Mouse (Mus musculus) embryonic fibroblast, embryonic 13.5 days (primary cell): ENCODE data around the gene Gng10. TPM values are rescaled to one million over a fixed set of nuclear protein-coding genes. Genes with fewer than 3 reads are reported as not detected.

Experiments used
- H3K27ac ChIP-seq: 2 replicates; pipeline ENCODE4 v1.5.1; 2012; ENCODE audit warnings: low read length, control low read depth, inconsistent platforms; ENCODE audit not compliant: insufficient read depth
- H3K4me1 ChIP-seq: 2 replicates; pipeline ENCODE4 v1.6.1; 2011; ENCODE audit warnings: low read length; ENCODE audit not compliant: control insufficient read depth, insufficient read depth
- H3K4me3 ChIP-seq: 2 replicates; pipeline ENCODE4 v1.5.1; 2011; ENCODE audit warnings: mild to moderate bottlenecking, control low read depth, low read length; ENCODE audit not compliant: insufficient read depth
- CTCF ChIP-seq: IDR thresholded peaks from 2 replicates; pipeline ENCODE4 v1.5.1; 2011; ENCODE audit warnings: mild to moderate bottlenecking, control low read depth, low read length, moderate library complexity, borderline replicate concordance; ENCODE audit not compliant: insufficient read depth
- POLR2A ChIP-seq: IDR thresholded peaks from 2 replicates; pipeline ENCODE4 v1.6.1; 2011; ENCODE audit warnings: low read depth, mild to moderate bottlenecking, control low read depth, low read length, moderate library complexity
- polyA plus RNA-seq: library from polyadenylated mRNA; stranded (reverse); fragments of >200 nt; gene quantifications from 2 replicates; pipeline ENCODE4 v1.2.4, GENCODE M21; 2011; ENCODE audit warnings: low read depth; ENCODE audit not compliant: missing spikeins, insufficient read length

Gng10 gene
- 106 and 124 TPM in 2 replicates for polyA plus RNA-seq

GRCm38 (mm10) chr4:59034918-59035785 is at the start of gene Gng10:
Gene Gng10 (plus strand): TSS chr4:59035088.
- peak within 1 kb of the TSS; percentile 60 for H3K4me3 ChIP-seq

DNA sequence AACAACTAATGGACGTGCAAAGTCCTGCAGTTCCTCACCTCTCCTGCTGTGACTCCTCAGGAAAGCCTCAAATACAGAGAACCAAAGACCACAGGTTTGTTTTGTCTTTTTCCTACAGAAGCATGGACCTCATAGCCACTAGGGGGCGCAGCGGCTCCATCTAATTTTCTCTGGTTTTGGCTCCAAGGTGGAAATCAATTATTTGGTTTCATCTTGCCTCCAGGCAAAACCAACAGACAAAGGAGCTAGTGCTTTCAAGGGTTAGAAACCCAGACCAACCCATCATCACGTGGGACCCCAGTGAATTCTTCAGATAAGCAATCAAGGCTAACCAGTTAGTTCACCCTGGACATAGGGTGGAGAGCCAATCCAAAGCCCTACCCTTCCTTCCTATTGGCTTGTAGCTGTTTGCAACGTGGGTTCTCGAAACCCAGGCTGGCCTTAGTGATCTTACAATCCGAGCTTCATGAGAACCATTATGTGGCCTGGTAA is 49.7 kb upstream of the Gng10 start:
- Histone ChIP-seq H3K4me3 (no peak overlapping the region), H3K27ac (no peak overlapping the region), H3K4me1 (no peaks in the 10 kb centered on the region)
- TF ChIP-seq POLR2A (no peak), CTCF (no peak)

More at GRCm38 (mm10) chr4:59034918-59035785, at the start of gene Gng10:
- TF ChIP-seq POLR2A (peak; percentile 81), CTCF (no peak)
- H3K4me1 ChIP-seq = no peaks in the 10 kb centered on the region
- peak within 1 kb of the TSS; percentile 28; the same call in 1 of the 2 replicates for H3K27ac ChIP-seq

GRCm38 (mm10) chr4:58986540-58987190 is 48.2 kb upstream of the Gng10 start, which contains the start of gene Ptgr1:
Gene Ptgr1 (minus strand): TSS chr4:58987119.
- peak within 1 kb of the TSS; percentile 73 for H3K4me3 ChIP-seq
- TF ChIP-seq POLR2A = peak; percentile 78
- no peak for TF ChIP-seq CTCF
- no peak within 1 kb of the TSS for H3K27ac ChIP-seq
- no peaks in the 10 kb centered on the region for H3K4me1 ChIP-seq

DNA sequence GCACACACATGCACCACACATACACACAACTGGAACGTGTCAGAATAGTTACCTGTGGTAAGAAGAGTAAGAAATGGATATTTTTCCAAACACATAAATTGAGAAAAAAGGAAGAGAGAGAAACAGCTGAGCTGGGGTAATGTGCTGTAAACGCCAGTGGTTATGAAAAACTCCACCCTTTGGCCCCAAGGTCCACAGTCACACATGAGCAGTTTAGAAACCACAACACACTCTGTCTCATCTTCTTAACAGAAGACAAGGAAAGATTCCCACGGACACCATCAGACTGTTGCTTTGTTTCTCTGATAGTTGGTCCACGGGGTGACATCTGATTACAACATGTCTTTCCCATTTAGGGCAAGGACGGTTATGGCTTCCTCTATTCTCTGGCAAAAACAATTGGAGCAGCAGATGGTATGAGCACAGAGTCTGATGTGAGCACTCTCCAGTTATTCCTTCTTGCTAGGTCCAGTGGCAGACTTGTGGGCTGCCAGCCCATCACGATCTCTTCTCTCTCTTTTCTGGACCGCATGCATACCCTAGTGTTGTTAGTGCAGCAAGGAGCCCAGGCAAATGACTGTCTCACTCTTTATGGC is 45.5 kb upstream of the Gng10 start:
- Histone ChIP-seq H3K4me1 (no peaks in the 10 kb centered on the region), H3K4me3 (no peak overlapping the region), H3K27ac (no peak overlapping the region)
- TF ChIP-seq CTCF (no peak), POLR2A (no peak)

DNA sequence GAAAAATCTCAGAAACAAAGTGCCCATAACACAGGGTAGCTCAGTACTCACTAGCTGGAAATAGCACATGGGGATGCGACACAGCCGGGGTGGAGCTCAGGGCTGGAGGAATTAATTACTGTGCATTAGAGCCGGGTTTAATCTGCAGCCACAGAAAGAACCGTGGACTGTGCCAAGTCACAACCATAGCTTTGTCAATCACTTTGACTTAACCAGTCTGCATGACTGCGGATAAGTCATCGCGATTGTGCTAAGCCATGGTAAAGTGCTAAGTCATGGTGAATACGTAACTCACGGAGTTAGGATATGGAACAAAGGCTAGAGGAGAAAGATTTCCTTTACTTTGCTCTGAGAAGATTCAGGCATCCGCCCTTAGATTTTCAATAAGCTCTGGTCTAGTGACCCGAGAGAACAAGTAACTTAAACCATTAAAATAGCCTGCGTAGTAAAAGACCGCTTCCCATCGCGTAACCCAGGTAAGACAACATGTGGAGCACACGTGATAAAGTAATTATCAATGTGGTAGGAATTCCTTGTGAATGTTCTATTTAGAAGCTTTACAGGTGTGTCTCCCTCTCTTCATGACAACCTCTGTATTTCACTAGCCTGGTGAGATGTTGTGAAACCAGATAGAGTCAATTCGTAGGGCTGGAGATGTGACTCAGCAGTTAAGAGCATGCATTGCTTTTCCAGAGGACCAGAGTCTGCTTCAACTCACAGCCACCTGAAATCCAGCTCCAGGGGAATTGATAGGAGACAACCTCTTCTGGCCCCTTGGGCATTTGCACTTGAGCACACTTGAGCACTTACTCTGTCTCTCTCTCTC is 44.1 kb upstream of the Gng10 start:
- TF ChIP-seq POLR2A (no peak), CTCF (no peak)
- H3K4me1 ChIP-seq = no peaks in the 10 kb centered on the region
- no peak overlapping the region for H3K27ac ChIP-seq
- H3K4me3 ChIP-seq = no peak overlapping the region

GRCm38 (mm10) chr4:58992195-58992594 is 42.7 kb upstream of the Gng10 start:
- Histone ChIP-seq H3K4me3 (no peak overlapping the region), H3K27ac (no peak overlapping the region), H3K4me1 (no peaks in the 10 kb centered on the region)
- TF ChIP-seq CTCF (no peak), POLR2A (no peak)

DNA sequence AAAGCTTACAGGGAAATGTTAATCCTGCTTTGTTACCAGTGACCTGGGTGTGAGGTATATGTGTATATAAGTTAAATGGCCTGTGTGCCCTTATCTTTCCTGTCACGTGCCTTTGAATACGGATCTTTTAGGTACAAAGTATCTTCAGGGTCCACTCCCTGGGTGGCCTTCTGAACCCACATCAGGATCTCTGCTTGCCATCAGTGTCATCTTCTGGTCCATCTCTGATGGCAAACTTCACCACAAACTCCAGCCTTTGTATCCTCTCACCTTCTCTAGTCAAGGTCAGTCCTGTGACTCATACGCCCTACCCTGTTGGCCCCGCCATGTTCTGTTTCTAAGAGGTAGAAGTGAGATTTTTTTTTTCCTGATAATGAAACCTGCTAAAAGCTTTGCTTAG is 40.1 kb upstream of the Gng10 start, which contains the start of gene Dnajc25:
TSS of gene Dnajc25 (plus strand) at position 301 of the 400 bp plus-strand sequence.
- no peak for TF ChIP-seq POLR2A
- TF ChIP-seq CTCF = no peak
- no peaks in the 10 kb centered on the region for H3K4me1 ChIP-seq
- no peak within 1 kb of the TSS for H3K27ac ChIP-seq
- H3K4me3 ChIP-seq = no peak within 1 kb of the TSS

DNA sequence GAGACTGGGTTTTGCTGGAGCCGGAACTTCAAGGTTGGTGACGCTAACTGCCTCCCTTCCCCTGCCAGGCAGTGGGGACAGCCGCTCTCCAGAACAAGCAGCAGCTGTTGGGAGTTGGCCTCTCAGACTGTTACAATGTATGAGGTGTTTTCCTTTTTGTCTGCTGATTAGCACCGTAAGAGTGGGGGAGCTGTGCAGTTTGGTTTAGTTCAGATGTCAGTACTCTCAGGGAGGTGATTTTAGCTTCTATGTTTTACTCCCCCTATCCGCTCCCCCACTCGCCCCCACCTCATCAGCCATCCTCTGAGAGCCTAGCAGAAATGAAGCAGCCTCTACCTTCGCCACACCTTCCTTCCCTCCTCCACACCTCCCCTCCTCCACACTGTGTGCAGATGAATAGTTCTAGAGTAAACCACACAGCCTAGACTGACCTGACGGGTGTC is 39.6 kb upstream of the Gng10 start:
- Histone ChIP-seq H3K4me3 (no peak overlapping the region), H3K27ac (no peak overlapping the region), H3K4me1 (no peaks in the 10 kb centered on the region)
- TF ChIP-seq CTCF (no peak), POLR2A (no peak)

DNA sequence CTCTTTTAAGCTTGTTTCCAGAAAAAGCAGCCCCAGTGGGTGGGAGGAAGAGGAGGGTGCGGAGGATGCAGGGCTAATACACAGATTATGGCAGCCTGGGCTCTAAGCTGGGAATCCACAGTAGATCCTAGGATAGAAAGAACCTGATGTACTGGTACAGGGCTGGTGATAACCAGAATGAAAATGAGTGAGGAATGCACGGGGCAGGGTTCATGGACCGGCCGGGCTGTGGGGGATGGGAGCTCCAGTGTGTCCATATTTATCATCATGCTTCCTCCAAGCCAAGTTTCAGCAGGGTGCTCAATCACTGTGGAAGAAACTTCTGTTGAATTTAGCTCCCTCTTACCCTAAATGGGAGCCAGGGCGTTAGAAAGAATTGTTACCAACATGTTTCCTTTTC is 37.8 kb upstream of the Gng10 start:
- TF ChIP-seq POLR2A = no peak
- no peak for TF ChIP-seq CTCF
- Histone ChIP-seq H3K27ac (no peak overlapping the region), H3K4me1 (no peaks in the 10 kb centered on the region), H3K4me3 (no peak overlapping the region)

- TF ChIP-seq POLR2A = no peak
- no peak for TF ChIP-seq CTCF
- H3K27ac ChIP-seq = no peak overlapping the region
- no peak overlapping the region for H3K4me3 ChIP-seq
- no peaks in the 10 kb centered on the region for H3K4me1 ChIP-seq
Measured at GRCm38 (mm10) chr4:58998688-58999087, 36.2 kb upstream of the Gng10 start.
